Mouse (Mus musculus) heart, embryonic 14.5 days (tissue): Measurements from ENCODE around the gene Cd9. TPM values are rescaled to one million over a fixed set of nuclear protein-coding genes. Genes with fewer than 3 reads are reported as not detected.
A peak's percentile ranks its signal among the peaks of the same experiment; 100 is the strongest.

Experiments used
- ATAC-seq: fragments of 200-750 bp; cut with Nextera tagmentation; 2 replicates; pipeline ENCODE4 v1.8.0; 2017; ENCODE audit warnings: low read depth, moderate TSS enrichment; ENCODE audit not compliant: insufficient number of reproducible peaks, insufficient read depth, low FRiP score
- H3K27ac ChIP-seq, 2 experiments: fragments of 200-500 bp in 1 of 2; fragments of 300-500 bp in 1 of 2; sonication (generic) in 1 of 2; replicated peaks in 1 of 2; 2 replicates each; pipeline ENCODE4 v1.5.1; 2012 to 2014; ENCODE audit warnings: low read depth in 2 of 2, low read length in 2 of 2, control low read depth in 1 of 2, mild to moderate bottlenecking in 1 of 2, mixed read lengths in 1 of 2; ENCODE audit not compliant: control insufficient read depth in 1 of 2, insufficient read depth in 1 of 2
- H3K27me3 ChIP-seq: fragments of 300-500 bp; sonication (generic); 2 replicates; pipeline ENCODE4 v1.6.1; 2014; ENCODE audit warnings: mild to moderate bottlenecking, low read length, control low read depth; ENCODE audit not compliant: control insufficient read depth, insufficient read depth
- H3K36me3 ChIP-seq: fragments of 300-500 bp; sonication (generic); 2 replicates; pipeline ENCODE4 v1.6.1; 2014; ENCODE audit warnings: mild to moderate bottlenecking, control low read depth, low read length, mixed read lengths; ENCODE audit not compliant: control insufficient read depth, insufficient read depth
- H3K4me1 ChIP-seq, 2 experiments: fragments of 200-500 bp in 1 of 2; fragments of 300-500 bp in 1 of 2; sonication (generic) in 1 of 2; 2 replicates each; pipeline ENCODE4 v1.6.1; 2012 to 2014; ENCODE audit warnings: low read length in 2 of 2, control low read depth in 1 of 2, mixed read lengths in 1 of 2; ENCODE audit not compliant: control insufficient read depth in 2 of 2, insufficient read depth in 2 of 2
- H3K4me2 ChIP-seq: fragments of 300-500 bp; sonication (generic); 2 replicates; pipeline ENCODE4 v1.6.1; 2014; ENCODE audit warnings: mild to moderate bottlenecking, low read length
- H3K4me3 ChIP-seq, 2 experiments: fragments of 200-500 bp in 1 of 2; fragments of 300-500 bp in 1 of 2; sonication (generic) in 1 of 2; 2 replicates each; pipeline ENCODE4 v1.5.1; 2012 to 2014; ENCODE audit warnings: low read length in 2 of 2, mild to moderate bottlenecking in 2 of 2, control low read depth in 1 of 2, low read depth in 1 of 2, moderate library complexity in 1 of 2; ENCODE audit not compliant: control insufficient read depth in 1 of 2, insufficient read depth in 1 of 2
- H3K9ac ChIP-seq: fragments of 300-500 bp; sonication (generic); 2 replicates; pipeline ENCODE4 v1.6.1; 2014; ENCODE audit warnings: mild to moderate bottlenecking, low read length
- H3K9me3 ChIP-seq: fragments of 300-500 bp; sonication (generic); 2 replicates; pipeline ENCODE4 v1.6.1; 2016; ENCODE audit warnings: low read length, control low read depth; ENCODE audit not compliant: control insufficient read depth
- WGBS: fragments of 180-500 bp; shearing (Covaris S2); extraction: QIAGEN DNeasy Blood & Tissue Kit; methylation state at CpG from one replicate; pipeline ENCODE4 v1.1.7; 2014; 5-methylcytosine and 5-hydroxymethylcytosine counted together
- polyA plus RNA-seq: library from polyadenylated mRNA; unstranded; fragments of >200 nt; fragmentation: Nextera tagmentation; extraction: Ambion mirVana; gene quantifications from 2 replicates; pipeline ENCODE4 v1.2.1, GENCODE M21; 2014

The Cd9 gene
- polyA plus RNA-seq, 1 experiment from 2014 or later = 91.8 TPM

GRCm38 (mm10) chr6:125533104-125533650 lies 38.6 kb upstream of the Cd9 start:
- H3K9ac ChIP-seq = no peak overlapping the region
- no peaks in the 10 kb centered on the region for H3K27me3 ChIP-seq
- H3K4me3 ChIP-seq = no peak overlapping the region
- no peak overlapping the region for H3K27ac ChIP-seq
- H3K4me1 ChIP-seq = no peaks in the 10 kb centered on the region
- no peak for ATAC-seq
- H3K4me2 ChIP-seq = no peak overlapping the region
- no peaks in the 10 kb centered on the region for H3K36me3 ChIP-seq
- 84% methylated on average over 11 of the region's 11 CpGs for WGBS
- no peaks in the 10 kb centered on the region for H3K9me3 ChIP-seq

GRCm38 (mm10) chr6:125529479-125529878 lies 34.9 kb upstream of the Cd9 start:
- WGBS = 73% methylated on average over 5 of the region's 5 CpGs

GRCm38 (mm10) chr6:125528614-125529200 lies 34.1 kb upstream of the Cd9 start:
- Histone ChIP-seq H3K4me3 (no peak overlapping the region), H3K4me1 (peaks cover 3 to 6% of the 10 kb centered on the region in 2 experiments; a peak in 1 of 4 replicates), H3K9me3 (no peaks in the 10 kb centered on the region), H3K27me3 (no peaks in the 10 kb centered on the region), H3K27ac (no peak overlapping the region), H3K36me3 (no peaks in the 10 kb centered on the region), H3K9ac (no peak overlapping the region), H3K4me2 (no peak overlapping the region)
- ATAC-seq = no peak; the same call in 1 of the 2 replicates
- WGBS = 73% methylated on average over 9 of the region's 9 CpGs

More at GRCm38 (mm10) chr6:125529479-125529878, 34.9 kb upstream of the Cd9 start:
- Histone ChIP-seq H3K27me3 (no peaks in the 10 kb centered on the region), H3K4me2 (no peak overlapping the region), H3K36me3 (no peaks in the 10 kb centered on the region), H3K4me1 (peaks cover 3 to 6% of the 10 kb centered on the region in 2 experiments; a peak in 1 of 4 replicates), H3K9me3 (no peaks in the 10 kb centered on the region), H3K27ac (no peak overlapping the region), H3K9ac (no peak overlapping the region), H3K4me3 (no peak overlapping the region)
- peak; percentile 57 for ATAC-seq

- WGBS = 60% methylated on average over 3 of the region's 3 CpGs
- H3K27me3 ChIP-seq = no peaks in the 10 kb centered on the region
- H3K4me1 ChIP-seq = peaks cover 3 to 14% of the 10 kb centered on the region in 2 experiments; a peak in 3 of 4 replicates
- no peak overlapping the region for H3K4me3 ChIP-seq
- H3K9ac ChIP-seq = no peak overlapping the region
- H3K27ac ChIP-seq = no peak overlapping the region
- H3K9me3 ChIP-seq = no peaks in the 10 kb centered on the region
- H3K4me2 ChIP-seq = no peak overlapping the region
- no peak for ATAC-seq
- H3K36me3 ChIP-seq = no peaks in the 10 kb centered on the region
Measured at GRCm38 (mm10) chr6:125526066-125526465, 31.5 kb upstream of the Cd9 start.

GRCm38 (mm10) chr6:125524027-125524426 lies 29.4 kb upstream of the Cd9 start:
- no peaks in the 10 kb centered on the region for H3K27me3 ChIP-seq
- ATAC-seq = no peak
- H3K4me2 ChIP-seq = no peak overlapping the region
- 0 out of 2 replicates have a peak, but pooled peaks cover 3% of the 10 kb centered on the region for H3K9me3 ChIP-seq
- 76% methylated on average over 6 of the region's 6 CpGs for WGBS
- H3K4me3 ChIP-seq = no peak overlapping the region
- H3K9ac ChIP-seq = no peak overlapping the region
- no peak overlapping the region for H3K27ac ChIP-seq
- peaks cover 3 to 14% of the 10 kb centered on the region in 2 experiments; a peak in 3 of 4 replicates for H3K4me1 ChIP-seq
- no peaks in the 10 kb centered on the region for H3K36me3 ChIP-seq

GRCm38 (mm10) chr6:125521558-125522193 lies 27.1 kb upstream of the Cd9 start:
- no peak for ATAC-seq
- WGBS = 45% methylated on average over 5 of the region's 5 CpGs
- Histone ChIP-seq H3K9me3 (0 out of 2 replicates have a peak, but pooled peaks cover 3% of the 10 kb centered on the region), H3K4me1 (peaks cover 0 to 9% of the 10 kb centered on the region in 2 experiments; a peak in 2 of 4 replicates), H3K27ac (no peak overlapping the region), H3K9ac (no peak overlapping the region), H3K36me3 (no peaks in the 10 kb centered on the region), H3K27me3 (no peaks in the 10 kb centered on the region), H3K4me2 (no peak overlapping the region), H3K4me3 (no peak overlapping the region)

- Histone ChIP-seq H3K4me3 (no peak overlapping the region), H3K9ac (no peak overlapping the region), H3K36me3 (no peaks in the 10 kb centered on the region), H3K27me3 (no peaks in the 10 kb centered on the region), H3K4me1 (peaks cover 28 to 33% of the 10 kb centered on the region in 2 experiments), H3K27ac (0 out of 4 replicates have a peak overlapping the region, but pooled peaks of 1 of the 2 experiments have one; percentile 6), H3K4me2 (no peak overlapping the region), H3K9me3 (0 out of 2 replicates have a peak, but pooled peaks cover 3% of the 10 kb centered on the region)
- WGBS = 44% methylated on average over 11 of the region's 11 CpGs
- ATAC-seq = no peak
Measured at GRCm38 (mm10) chr6:125515503-125516315, 21.1 kb upstream of the Cd9 start.
